Mouse (Mus musculus) ES-CJ7 (cell line): ENCODE results near the gene Olfr1085.
"Not testable (repeated sequence)": the region's sequence is repeated elsewhere in the genome, so short reads cannot be mapped to it uniquely, and the experiment has no call there.

Source experiments
- DNase-seq: peaks from one replicate; pipeline ENCODE4 v3.0.0; 2011; ENCODE audit warnings: low read depth, low spot score

Olfr1085 gene

DNA sequence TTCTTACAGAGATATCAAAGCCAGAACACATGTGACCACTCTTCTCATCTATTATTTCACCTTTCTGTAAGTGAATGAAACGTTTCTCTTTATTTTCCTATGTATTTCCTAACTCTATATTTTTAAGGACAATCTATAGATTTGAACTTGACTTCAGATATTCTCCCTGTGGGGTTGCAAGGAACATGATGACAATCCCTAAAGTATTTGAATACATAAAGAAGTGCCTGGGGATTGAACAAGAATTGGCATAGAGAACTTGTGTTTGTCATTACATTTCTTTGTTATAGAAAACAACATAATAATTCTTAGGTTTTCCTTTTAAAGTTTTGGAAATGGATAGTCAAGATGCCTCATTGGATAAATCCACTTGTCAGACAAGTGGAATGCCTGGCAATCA, at the start of gene Olfr1085:
Gene Olfr1085, minus strand, starts transcription at position 101 of the 400 bp plus-strand sequence.
- DNase-seq: no peak

DNA sequence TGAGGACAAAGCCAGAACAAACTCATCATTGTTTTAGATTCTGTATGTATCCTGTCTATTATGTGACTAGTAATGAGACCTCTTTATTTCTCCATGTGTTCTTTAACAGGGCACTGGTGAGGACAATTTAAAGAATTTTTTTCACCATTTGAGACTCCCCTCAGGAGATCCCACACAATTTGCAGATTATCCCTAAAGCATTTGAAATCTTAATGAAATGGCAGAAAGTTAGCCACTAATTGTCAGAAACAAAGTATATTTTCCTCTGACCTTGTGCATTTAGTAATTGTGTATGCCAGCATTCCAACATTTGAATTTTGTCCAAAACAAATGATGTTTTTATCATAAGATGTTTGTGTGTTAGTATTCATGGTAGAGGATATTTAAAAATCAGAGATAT, 36.5 kb upstream of the Olfr1085 start, which contains the start of gene Olfr1087:
Gene Olfr1087, minus strand, starts transcription at position 101 of the 400 bp plus-strand sequence.
- DNase-seq: no peak

DNA sequence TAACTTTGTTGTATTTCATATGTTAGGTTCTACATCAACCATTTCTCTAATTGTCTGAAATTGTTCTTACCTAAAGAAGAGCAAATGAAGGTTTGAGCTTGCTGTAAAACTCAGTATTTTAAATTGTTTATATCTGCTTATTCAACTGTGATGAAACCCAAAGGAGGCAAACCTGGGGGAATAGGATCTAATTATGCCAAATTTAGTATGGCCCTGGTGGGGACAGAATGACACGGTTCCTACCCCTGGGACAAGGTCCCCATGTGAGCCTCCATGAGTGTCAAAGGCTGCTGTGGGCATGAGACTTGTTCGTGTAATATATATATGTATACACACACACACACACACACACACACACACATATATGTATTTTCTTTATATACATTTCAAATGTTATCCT, 18.2 kb upstream of the Olfr1085 start, which contains the start of gene Olfr1086:
Gene Olfr1086, minus strand, starts transcription at position 101 of the 400 bp plus-strand sequence.
- no peak for DNase-seq

DNA sequence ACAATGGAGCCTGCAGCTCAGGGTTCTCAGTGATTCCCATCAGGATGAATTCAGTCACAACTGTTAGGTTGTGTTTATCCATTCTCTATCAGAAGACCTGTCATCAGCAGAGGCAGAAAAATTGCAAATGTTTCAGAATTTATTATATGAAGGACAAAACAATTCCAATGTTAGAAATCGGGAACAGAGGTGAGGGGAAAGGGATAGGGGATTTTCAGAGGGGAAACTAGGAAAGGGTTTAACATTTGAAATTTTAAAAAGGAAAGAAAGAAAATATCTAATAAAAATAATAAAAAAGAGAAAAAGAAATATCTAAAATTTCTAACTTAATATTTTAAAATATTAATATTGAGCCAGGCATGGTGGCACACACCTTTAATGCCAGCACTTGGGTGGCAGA, 22.2 kb downstream of the Olfr1085 start, which contains the start of gene Olfr1084:
Gene Olfr1084, minus strand, starts transcription at position 101 of the 400 bp plus-strand sequence.
- DNase-seq: not testable (repeated sequence)
